Mouse (Mus musculus) cerebellum, adult 9-11 months (tissue): ENCODE data around the gene Vmn2r62.
"Not testable (repeated sequence)": the region's sequence is repeated elsewhere in the genome, so short reads cannot be mapped to it uniquely, and the experiment has no call there.

Experiments used
- DNase-seq: peaks from one replicate; pipeline ENCODE4 v3.0.0; 2022

The Vmn2r62 gene

DNA sequence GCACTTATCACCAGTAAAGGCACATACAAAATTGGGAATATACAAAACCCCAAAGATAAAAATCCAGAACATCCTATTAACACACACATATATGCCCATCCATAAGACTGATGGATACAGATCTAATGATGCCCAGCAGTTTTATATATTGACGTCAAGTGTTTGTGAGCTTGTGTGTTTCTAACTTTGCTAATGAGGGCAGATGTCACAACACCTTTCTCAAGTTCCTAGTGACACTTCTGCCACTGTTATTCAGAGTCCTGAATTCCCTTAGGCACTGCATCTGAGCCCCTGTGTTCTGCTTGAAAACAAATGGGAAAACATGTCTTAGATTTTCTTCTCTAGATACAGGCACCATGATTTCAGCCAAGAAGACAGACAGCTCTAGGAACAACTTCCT lies at the start of gene Vmn2r62:
Vmn2r62 (minus strand) TSS at position 101 of the 400 bp plus-strand sequence.
- DNase-seq: not testable (repeated sequence)

- DNase-seq: not testable (repeated sequence)
These were observed 45.0 kb upstream of the Vmn2r62 start for GRCm38 (mm10) chr7:42838366-42838765.

GRCm38 (mm10) chr7:42832221-42832620 lies 38.9 kb upstream of the Vmn2r62 start:
- no peak for DNase-seq

- no peak for DNase-seq
These were observed 43.5 kb downstream of the Vmn2r62 start for GRCm38 (mm10) chr7:42749836-42750235.

GRCm38 (mm10) chr7:42738536-42739210 lies 54.7 kb downstream of the Vmn2r62 start:
- DNase-seq: no peak

- DNase-seq: not testable (repeated sequence)
These were observed 66.4 kb downstream of the Vmn2r62 start, which contains the start of gene Gm17067 for GRCm38 (mm10) chr7:42726917-42727316. Gene Gm17067 (minus strand): TSS chr7:42727017.
